Mouse (Mus musculus): ENCODE data around the gene Fscn1. TPM values are rescaled to one million over a fixed set of nuclear protein-coding genes. Genes with fewer than 3 reads are reported as not detected.

Gene Fscn1
- 358 and 406 TPM in 2 replicates for polyA plus RNA-seq (2015; fragmentation: Nextera tagmentation; extraction: Ambion mirVana)

DNA sequence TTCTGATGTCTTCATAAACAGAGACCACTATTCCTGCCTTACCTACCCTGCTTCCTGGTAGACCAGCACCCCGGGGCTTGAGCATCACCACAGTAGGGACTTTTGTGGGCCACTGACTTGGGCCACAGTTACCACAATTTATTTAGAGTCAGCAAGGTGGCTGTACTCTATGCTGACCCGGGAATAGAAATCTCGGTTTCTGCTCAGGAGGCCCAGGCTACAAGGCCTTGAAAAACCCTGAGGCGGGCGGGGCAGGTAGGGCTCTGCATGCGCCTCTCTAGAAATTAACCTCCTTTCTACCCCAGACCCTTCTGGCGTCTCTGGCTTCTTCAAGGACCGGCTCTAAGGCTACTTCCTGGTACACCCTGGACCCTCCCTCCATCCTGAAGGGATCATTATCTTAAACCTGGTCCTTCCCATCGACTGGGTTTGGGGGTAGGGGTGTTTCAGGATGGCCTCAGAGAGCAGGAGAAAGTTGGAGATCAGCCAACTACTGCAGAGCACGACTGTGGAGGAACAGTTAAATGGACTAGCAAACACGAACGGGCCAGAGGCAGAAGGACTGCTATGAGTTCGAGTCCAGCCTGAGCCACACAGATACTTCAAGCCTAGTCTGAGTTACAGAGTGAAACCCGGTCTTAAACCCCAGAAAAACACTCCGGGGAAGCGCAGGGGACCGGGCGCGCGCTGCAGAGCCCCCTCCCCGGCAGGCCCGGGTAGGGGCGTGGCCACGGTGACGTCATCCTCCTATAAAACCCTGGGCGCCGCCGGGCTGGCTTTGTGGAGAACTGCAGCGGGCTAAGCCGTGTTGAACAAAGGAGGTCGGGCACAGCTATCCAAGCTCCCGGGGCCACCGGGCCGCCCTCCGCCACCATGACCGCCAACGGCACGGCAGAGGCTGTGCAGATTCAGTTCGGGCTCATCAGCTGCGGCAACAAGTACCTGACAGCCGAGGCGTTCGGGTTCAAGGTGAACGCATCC is at the start of gene Fscn1:
Fscn1 (plus strand) TSS at position 768 of the 981 bp plus-strand sequence.

Other genes starting within 250 kb of the Fscn1 start
- 22.7 and 24.9 TPM in 2 replicates for gene Tnrc18, start 142.7 kb upstream of the Fscn1 start, polyA plus RNA-seq (2015; fragmentation: Nextera tagmentation; extraction: Ambion mirVana)
- gene Fbxl18, start 64.9 kb upstream of the Fscn1 start, polyA plus RNA-seq (2015; fragmentation: Nextera tagmentation; extraction: Ambion mirVana), result 31.1 and 34.1 TPM in 2 replicates
- gene Actb, start 53.6 kb upstream of the Fscn1 start, polyA plus RNA-seq (2015; fragmentation: Nextera tagmentation; extraction: Ambion mirVana), result 11,709 and 12,043 TPM in 2 replicates
- gene Rnf216, start 152.7 kb downstream of the Fscn1 start, polyA plus RNA-seq (2015; fragmentation: Nextera tagmentation; extraction: Ambion mirVana), result 23.8 and 24.7 TPM in 2 replicates
- not detected in 2 replicates for gene Olfr718-ps1, start 187.2 kb downstream of the Fscn1 start, polyA plus RNA-seq (2015; fragmentation: Nextera tagmentation; extraction: Ambion mirVana)
- 8.4 and 10.6 TPM in 2 replicates for gene Rbak, start 220.4 kb downstream of the Fscn1 start, polyA plus RNA-seq (2015; fragmentation: Nextera tagmentation; extraction: Ambion mirVana)
- not detected in 2 replicates for gene Spdye4b, start 220.7 kb downstream of the Fscn1 start, polyA plus RNA-seq (2015; fragmentation: Nextera tagmentation; extraction: Ambion mirVana)